Mouse (Mus musculus) layer of hippocampus, adult 2 months (tissue): ENCODE results near the gene Fam19a5. TPM values are rescaled to one million over a fixed set of nuclear protein-coding genes. Genes with fewer than 3 reads are reported as not detected.

Experiments used
- DNase-seq, 2 experiments: peaks; one replicate each; pipeline ENCODE4 v3.0.0; 2022; ENCODE audit warnings: low spot score in 2 of 2
- H3K27ac ChIP-seq: fragments of 200-600 bp; 2 replicates; pipeline ENCODE4 v1.8.1; 2022
- H3K4me3 ChIP-seq: fragments of 200-600 bp; 2 replicates; pipeline ENCODE4 v1.8.1; 2022; ENCODE audit warnings: mild to moderate bottlenecking
- CTCF ChIP-seq: fragments of 200-600 bp; conservative IDR thresholded peaks from 2 replicates; pipeline ENCODE4 v1.8.1; 2022; ENCODE audit warnings: antibody characterized with exemption, mild to moderate bottlenecking, moderate library complexity
- total RNA-seq, 2 experiments: library from RNA; stranded (reverse); gene quantifications; 2 replicates each; pipeline ENCODE4 v1.2.3; 2021

The Fam19a5 gene
- total RNA-seq, 2 experiments from 2014 or later, result 135 to 141 TPM

GRCm38 (mm10) chr15:87551556-87551955 lies 7.5 kb downstream of the Fam19a5 start:
- peak overlapping the region; percentile 53 for H3K27ac ChIP-seq
- no peak for DNase-seq
- H3K4me3 ChIP-seq, result no peak overlapping the region; the same call in 1 of the 2 replicates
- TF ChIP-seq CTCF, result no peak

DNA sequence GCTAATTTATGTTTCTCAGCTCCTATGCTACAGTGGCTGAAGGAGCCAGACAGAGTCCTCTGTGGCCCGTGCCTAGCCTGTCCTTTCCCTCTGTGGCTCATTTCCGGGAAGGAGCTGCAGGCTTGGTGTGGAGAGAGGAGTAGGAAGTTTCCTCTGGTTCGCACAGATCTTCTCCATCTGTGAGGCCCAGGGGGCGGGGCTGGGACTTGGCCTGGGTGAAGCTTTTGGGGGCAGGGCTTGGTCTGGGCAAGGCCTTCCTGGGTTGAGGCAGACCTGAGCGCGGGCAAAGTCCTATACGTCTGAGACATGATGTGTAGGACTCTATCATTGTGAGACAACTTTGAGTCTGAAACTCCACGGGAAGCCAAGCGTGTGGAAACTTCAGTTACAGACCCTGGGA lies 11.7 kb downstream of the Fam19a5 start:
- TF ChIP-seq CTCF, result no peak
- no peak for DNase-seq
- Histone ChIP-seq H3K4me3 (no peak overlapping the region), H3K27ac (no peak overlapping the region)

GRCm38 (mm10) chr15:87564331-87564730 lies 20.2 kb downstream of the Fam19a5 start:
- DNase-seq, result no peak
- no peak for TF ChIP-seq CTCF
- Histone ChIP-seq H3K4me3 (no peak overlapping the region), H3K27ac (no peak overlapping the region)

DNA sequence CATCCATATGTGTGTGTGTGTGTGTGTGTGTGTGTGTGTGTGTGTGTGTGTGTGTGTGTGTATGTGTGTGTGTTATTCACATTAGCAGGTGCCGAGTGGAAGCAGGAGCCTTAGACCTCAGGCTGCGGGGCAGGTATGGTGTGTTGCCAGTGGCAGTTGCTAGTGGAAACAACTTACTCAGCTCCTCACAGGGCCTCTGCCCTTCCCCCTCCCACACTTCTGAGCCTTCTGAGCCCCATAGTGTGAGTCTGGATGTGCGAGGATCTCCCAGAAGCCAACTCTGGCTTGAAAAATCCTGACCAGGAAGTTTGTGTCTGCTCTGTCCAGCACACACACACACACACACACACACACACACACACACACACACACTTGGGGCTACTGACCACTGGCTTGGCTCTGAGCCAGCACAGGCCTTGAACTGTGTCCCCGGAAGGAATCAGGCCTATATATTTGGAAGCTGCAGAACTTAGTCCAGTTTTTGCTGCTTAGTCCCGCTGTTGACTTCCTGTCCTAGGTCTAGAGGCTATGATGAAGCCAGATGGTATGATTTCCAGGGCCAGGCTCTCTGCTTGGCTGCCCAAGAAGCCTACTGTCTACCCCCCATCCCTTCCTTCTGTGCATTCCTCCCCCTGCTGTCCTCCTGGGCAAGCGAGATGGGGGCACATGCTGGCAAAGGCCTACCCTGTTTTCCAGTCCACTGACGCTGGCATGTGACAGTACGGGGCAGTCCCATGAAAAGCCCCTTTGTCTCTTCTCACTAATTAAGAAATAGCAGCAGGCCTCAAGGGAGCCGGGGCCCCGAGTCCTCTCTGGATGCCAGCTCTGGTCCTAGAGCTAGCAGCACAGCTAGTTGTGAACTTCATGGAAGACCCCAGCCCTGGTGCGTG lies 22.2 kb downstream of the Fam19a5 start:
- DNase-seq, result peak; percentile 53 to 81
- Histone ChIP-seq H3K27ac (peak overlapping the region; percentile 80), H3K4me3 (no peak overlapping the region)
- 0 out of 2 replicates have a peak, but pooled peaks have one; percentile 13 for TF ChIP-seq CTCF

- Histone ChIP-seq H3K4me3 (no peak overlapping the region), H3K27ac (peak overlapping the region; percentile 39; the same call in 1 of the 2 replicates)
- no peak for DNase-seq
- TF ChIP-seq CTCF, result no peak
Measured at GRCm38 (mm10) chr15:87570182-87570581, 26.1 kb downstream of the Fam19a5 start.

DNA sequence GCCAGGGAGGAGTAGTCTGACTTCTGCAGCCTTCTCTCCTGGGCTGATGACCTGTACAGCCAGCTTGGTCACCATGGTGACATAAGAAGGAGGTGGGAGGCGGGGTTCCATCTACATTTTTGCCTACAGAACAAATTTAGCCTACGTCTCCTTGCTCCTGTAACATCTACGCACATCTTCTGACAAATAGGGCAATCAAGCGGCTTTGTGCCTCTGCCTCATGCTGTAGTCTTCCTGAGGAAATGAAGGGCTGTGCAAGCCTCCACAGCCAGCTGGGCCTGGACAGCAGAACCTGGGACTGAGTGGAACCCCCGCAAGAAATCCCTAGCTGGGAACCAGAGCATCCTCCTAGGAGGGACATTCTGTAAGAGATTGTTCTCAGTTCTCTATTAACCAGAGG lies 35.8 kb downstream of the Fam19a5 start:
- DNase-seq, result no peak
- TF ChIP-seq CTCF, result no peak
- Histone ChIP-seq H3K4me3 (no peak overlapping the region), H3K27ac (peak overlapping the region; percentile 36; the same call in 1 of the 2 replicates)

DNA sequence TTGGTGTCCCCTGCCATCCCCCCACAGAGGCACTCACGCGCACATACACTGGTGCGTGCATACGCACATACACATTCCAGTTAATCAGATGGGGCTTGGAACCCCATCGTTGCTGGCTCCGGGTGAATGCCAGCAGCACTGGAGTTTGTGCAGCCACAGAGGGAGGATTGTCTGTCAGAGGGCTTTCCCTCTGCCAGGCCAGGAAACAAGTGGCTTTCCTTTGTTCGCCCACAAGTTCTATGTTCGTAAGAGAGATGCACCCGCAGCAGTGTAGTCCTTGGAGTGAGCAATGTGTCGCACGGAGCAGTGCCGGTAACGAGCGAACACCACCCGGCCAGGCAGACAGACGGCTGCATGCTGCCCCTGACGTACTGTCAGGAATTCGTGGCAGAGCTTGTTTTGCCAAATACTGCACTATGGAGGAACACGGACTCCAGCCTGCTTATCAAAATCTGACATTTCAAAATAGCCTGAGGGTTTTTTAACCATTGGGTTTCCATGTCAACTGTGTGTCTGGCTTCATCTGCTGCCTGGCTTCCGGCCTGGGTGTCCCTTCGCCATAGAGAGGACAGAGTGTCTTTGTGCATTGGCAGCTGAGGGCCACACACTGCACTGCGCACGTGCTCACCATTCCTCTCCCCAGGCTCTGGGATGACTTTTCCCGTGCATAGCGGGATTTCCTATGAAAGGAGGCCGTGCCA lies 40.0 kb downstream of the Fam19a5 start:
- no peak for TF ChIP-seq CTCF
- Histone ChIP-seq H3K4me3 (peak overlapping the region; percentile 24; the same call in 1 of the 2 replicates), H3K27ac (peak overlapping the region; percentile 87)
- DNase-seq, result peak; percentile 48 to 51

- TF ChIP-seq CTCF, result no peak
- H3K27ac ChIP-seq, result no peak overlapping the region
- no peak for DNase-seq
- H3K4me3 ChIP-seq, result no peak overlapping the region
Measured at GRCm38 (mm10) chr15:87590975-87591374, 46.9 kb downstream of the Fam19a5 start.

- peak overlapping the region; percentile 57; the same call in 1 of the 2 replicates for H3K27ac ChIP-seq
- no peak overlapping the region for H3K4me3 ChIP-seq
- TF ChIP-seq CTCF, result no peak
- DNase-seq, result no peak
Measured at GRCm38 (mm10) chr15:87596731-87597130, 52.6 kb downstream of the Fam19a5 start.

DNA sequence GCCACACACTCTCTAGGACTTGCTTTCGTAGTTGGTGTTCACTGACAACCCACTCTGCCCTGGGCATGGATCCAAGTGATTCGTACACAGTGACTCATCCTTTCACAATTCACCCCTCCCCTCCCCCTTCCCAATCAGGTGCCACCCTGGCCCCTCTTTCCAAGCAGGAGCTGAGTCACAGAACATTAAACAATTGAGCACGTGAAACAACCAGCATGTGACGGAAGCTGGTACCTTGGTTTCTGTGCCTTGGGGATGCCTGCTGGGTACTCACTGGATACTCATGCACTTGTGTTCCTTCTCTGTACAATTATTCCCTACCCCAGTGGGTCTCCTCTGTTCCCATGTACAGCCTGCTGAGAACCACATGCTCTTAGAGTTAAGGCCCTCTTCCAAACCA lies 53.0 kb downstream of the Fam19a5 start:
- no peak for TF ChIP-seq CTCF
- Histone ChIP-seq H3K4me3 (no peak overlapping the region), H3K27ac (peak overlapping the region; percentile 57; the same call in 1 of the 2 replicates)
- peak; percentile 79 to 83 for DNase-seq

- peak overlapping the region; percentile 36; the same call in 1 of the 2 replicates for H3K27ac ChIP-seq
- no peak for TF ChIP-seq CTCF
- no peak for DNase-seq
- H3K4me3 ChIP-seq, result no peak overlapping the region
Measured at GRCm38 (mm10) chr15:87597766-87598165, 53.7 kb downstream of the Fam19a5 start.

DNA sequence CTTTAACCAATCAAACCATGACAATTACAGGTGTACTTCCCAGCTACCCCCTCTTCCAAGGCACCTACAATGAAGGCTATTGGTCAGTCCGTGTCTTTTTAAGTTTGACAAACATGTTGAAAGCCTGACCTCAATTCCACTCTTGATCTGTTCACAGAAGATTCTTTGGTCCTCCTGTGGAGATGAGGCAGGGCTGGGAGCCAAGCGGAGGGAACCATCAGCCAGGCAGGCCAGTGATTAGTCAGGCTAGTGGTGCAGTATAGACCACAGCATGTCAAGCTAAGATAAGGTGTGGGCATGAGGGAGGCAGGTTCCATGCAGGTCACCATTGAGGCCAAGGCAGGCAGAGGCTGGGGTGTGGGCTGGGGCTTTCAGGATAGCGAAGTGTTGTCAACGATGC lies 54.5 kb downstream of the Fam19a5 start:
- Histone ChIP-seq H3K4me3 (no peak overlapping the region), H3K27ac (no peak overlapping the region)
- no peak for TF ChIP-seq CTCF
- no peak for DNase-seq

GRCm38 (mm10) chr15:87603316-87603715 lies 59.2 kb downstream of the Fam19a5 start:
- Histone ChIP-seq H3K27ac (no peak overlapping the region), H3K4me3 (no peak overlapping the region)
- TF ChIP-seq CTCF, result no peak
- no peak for DNase-seq
